Comparison of ENCODE assay signal across 1 mouse cellular context in the genomic region with DNA sequence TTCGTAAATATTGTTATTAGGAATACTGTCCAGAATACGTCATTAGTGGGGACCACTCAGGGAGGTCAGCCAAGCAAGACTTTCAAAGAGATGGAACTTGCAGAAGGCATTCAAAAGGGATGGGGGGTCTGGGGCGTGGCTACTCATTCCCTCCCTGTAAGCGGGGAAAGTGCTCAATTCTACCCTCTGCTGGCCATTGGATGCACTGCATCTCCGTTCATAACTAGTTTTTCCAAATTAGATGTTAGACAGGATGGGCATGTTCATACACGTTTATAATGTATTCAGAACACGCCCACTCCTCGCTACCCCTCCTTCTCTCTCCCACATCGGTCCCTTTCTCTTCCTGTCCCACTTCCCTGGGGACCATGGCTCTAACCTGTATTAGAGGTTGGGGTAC.
TF ChIP-seq lines count a peak whose summit lies in the region.

No protein-coding gene starts in this region.

TF ChIP-seq in CH12.LX, 34 proteins besides CTCF, POLR2A, EP300 and RAD21 (continued from another document):
- TF ChIP-seq SMC3 (IDR thresholded peaks at IDR 0.05; ENCODE audit: low read depth, low read length), result peak; percentile 94
- TF ChIP-seq BHLHE40 (IDR thresholded peaks at IDR 0.05; ENCODE audit: low read depth, low read length), result no peak
- TF ChIP-seq JUND (conservative IDR thresholded peaks at IDR 0.05; ENCODE audit: low read depth, low read length), result no peak
- TF ChIP-seq TCF12 (IDR thresholded peaks at IDR 0.05; ENCODE audit: low read depth, low read length), result no peak
- no peak for TF ChIP-seq KAT2A (IDR thresholded peaks at IDR 0.05; ENCODE audit: insufficient replicate concordance, low read length)
- peak; percentile 50; the same call in 1 of the 2 replicates for TF ChIP-seq ZC3H11A (IDR thresholded peaks at IDR 0.05; ENCODE audit: low read depth, low read length)
- TF ChIP-seq E2F4 (IDR thresholded peaks at IDR 0.05; ENCODE audit: insufficient replicate concordance, low read depth, low read length), result 0 out of 2 replicates have a peak, but pooled peaks have one; percentile 20
- no peak for TF ChIP-seq USF2 (conservative IDR thresholded peaks at IDR 0.05; ENCODE audit: low read depth, low read length)
- TF ChIP-seq CHD1 (IDR thresholded peaks at IDR 0.05; ENCODE audit: low read depth, low read length), result peak; percentile 94
- TF ChIP-seq MAFK (IDR thresholded peaks at IDR 0.05; ENCODE audit: insufficient replicate concordance, low read length), result no peak
- TF ChIP-seq TBP (conservative IDR thresholded peaks at IDR 0.05; ENCODE audit: low read depth, low read length), result 0 out of 2 replicates have a peak, but pooled peaks have one; percentile 14
- no peak for TF ChIP-seq ZKSCAN1 (IDR thresholded peaks at IDR 0.05; ENCODE audit: borderline replicate concordance, low read depth, low read length)
- no peak for TF ChIP-seq JUN (IDR thresholded peaks at IDR 0.05; ENCODE audit: insufficient read depth, low read depth, low read length)
- TF ChIP-seq MAX (IDR thresholded peaks at IDR 0.05; ENCODE audit: low read length), result no peak
- no peak for TF ChIP-seq PAX5 (IDR thresholded peaks at IDR 0.05; ENCODE audit: low read length)
- TF ChIP-seq UBTF (IDR thresholded peaks at IDR 0.05; ENCODE audit: low read depth, low read length), result no peak
- TF ChIP-seq ETS1 (conservative IDR thresholded peaks at IDR 0.05; ENCODE audit: low read depth, low read length), result 0 out of 2 replicates have a peak, but pooled peaks have one; percentile 25
- TF ChIP-seq ZNF384 (IDR thresholded peaks at IDR 0.05; ENCODE audit: low read depth, low read length), result no peak
- TF ChIP-seq MEF2A (IDR thresholded peaks at IDR 0.05; ENCODE audit: borderline replicate concordance, low read depth, low read length), result peak; percentile 41; the same call in 1 of the 2 replicates
- no peak for TF ChIP-seq GABPA (IDR thresholded peaks at IDR 0.05; ENCODE audit: insufficient replicate concordance, low read depth, low read length)
- no peak for TF ChIP-seq MXI1 (IDR thresholded peaks at IDR 0.05; ENCODE audit: low read depth, low read length)
- no peak for TF ChIP-seq USF1 (IDR thresholded peaks at IDR 0.05; ENCODE audit: low read depth, low read length)
- no peak for TF ChIP-seq NELFE (IDR thresholded peaks at IDR 0.05; ENCODE audit: low read depth, low read length)
- no peak for TF ChIP-seq RCOR1 (conservative IDR thresholded peaks at IDR 0.05; ENCODE audit: low read depth, low read length)
- TF ChIP-seq MAZ (IDR thresholded peaks at IDR 0.05; ENCODE audit: low read depth, low read length), result peak; percentile 54; the same call in 1 of the 2 replicates
- TF ChIP-seq IRF4 (IDR thresholded peaks at IDR 0.05; ENCODE audit: low read depth, low read length), result peak; percentile 54
- TF ChIP-seq MYC (IDR thresholded peaks at IDR 0.05; ENCODE audit: low read depth, low read length), result 0 out of 2 replicates have a peak, but pooled peaks have one; percentile 45
